Mouse (Mus musculus) forebrain, embryonic 10.5 days (tissue): ENCODE data around the gene Slc34a1. TPM values are rescaled to one million over a fixed set of nuclear protein-coding genes. Genes with fewer than 3 reads are reported as not detected.
"Not testable (repeated sequence)": the region's sequence is repeated elsewhere in the genome, so short reads cannot be mapped to it uniquely, and the experiment has no call there.

Experiments
- DNase-seq: peaks from one replicate; pipeline ENCODE4 v3.0.0-alpha.2; 2017; ENCODE audit warnings: low spot score; ENCODE audit errors: extremely low spot score
- H3K27ac ChIP-seq: fragments of 300-500 bp; sonication (generic); 2 replicates; pipeline ENCODE4 v1.5.1; 2016; ENCODE audit warnings: mild to moderate bottlenecking
- H3K27me3 ChIP-seq: fragments of 300-500 bp; sonication (generic); 2 replicates; pipeline ENCODE4 v1.6.1; 2016; ENCODE audit warnings: mild to moderate bottlenecking; ENCODE audit not compliant: poor library complexity, severe bottlenecking
- H3K36me3 ChIP-seq: fragments of 300-500 bp; sonication (generic); replicated peaks from 2 replicates; pipeline ENCODE4 v1.6.1; 2016; ENCODE audit warnings: mild to moderate bottlenecking, moderate library complexity
- H3K4me1 ChIP-seq: fragments of 300-500 bp; sonication (generic); 2 replicates; pipeline ENCODE4 v1.6.1; 2016
- H3K4me3 ChIP-seq: fragments of 300-500 bp; sonication (generic); 2 replicates; pipeline ENCODE4 v1.5.1; 2016; ENCODE audit warnings: mild to moderate bottlenecking, moderate library complexity
- H3K9me3 ChIP-seq: fragments of 300-500 bp; sonication (generic); 2 replicates; pipeline ENCODE4 v1.6.1; 2016; ENCODE audit warnings: mild to moderate bottlenecking, moderate library complexity
- WGBS: fragments of 180-500 bp; shearing (Covaris S2); methylation state at CpG from one replicate; pipeline ENCODE4 v1.1.7; 2016; 5-methylcytosine and 5-hydroxymethylcytosine counted together
- polyA plus RNA-seq: library from polyadenylated mRNA; unstranded; fragments of >200 nt; fragmentation: Nextera tagmentation; extraction: Ambion mirVana; gene quantifications from 2 replicates; pipeline ENCODE4 v1.2.1, GENCODE M21; 2016

Slc34a1 gene
- polyA plus RNA-seq, 1 experiment from 2014 or later: not detected

GRCm38 (mm10) chr13:55431889-55432685, 34.1 kb downstream of the Slc34a1 start:
- Histone ChIP-seq H3K36me3 (no peaks in the 10 kb centered on the region), H3K27ac (no peak overlapping the region), H3K9me3 (peaks cover 18% of the 10 kb centered on the region; the same call in 1 of the 2 replicates), H3K4me1 (no peaks in the 10 kb centered on the region), H3K4me3 (no peak overlapping the region), H3K27me3 (no peaks in the 10 kb centered on the region)
- 83% methylated on average over 10 of the region's 10 CpGs for WGBS
- no peak for DNase-seq

- H3K27ac ChIP-seq, H3K36me3 ChIP-seq, H3K4me1 ChIP-seq, H3K27me3 ChIP-seq, DNase-seq, H3K4me3 ChIP-seq: not testable (repeated sequence)
- H3K9me3 ChIP-seq: peaks cover 30% of the 10 kb centered on the region
- 89% methylated on average over 15 of the region's 15 CpGs for WGBS
These were observed 39.2 kb downstream of the Slc34a1 start for GRCm38 (mm10) chr13:55437111-55437629.

- 46% methylated on average over 9 of the region's 9 CpGs for WGBS
- H3K4me3 ChIP-seq: peak overlapping the region; percentile 95
- H3K36me3 ChIP-seq: peaks cover 16% of the 10 kb centered on the region
- H3K9me3 ChIP-seq: no peaks in the 10 kb centered on the region
- no peak for DNase-seq
- no peaks in the 10 kb centered on the region for H3K27me3 ChIP-seq
- peaks cover 40% of the 10 kb centered on the region for H3K4me1 ChIP-seq
- peak overlapping the region; percentile 96 for H3K27ac ChIP-seq
These were observed 45.9 kb downstream of the Slc34a1 start for GRCm38 (mm10) chr13:55443799-55444285.

GRCm38 (mm10) chr13:55444286-55444936, 46.4 kb downstream of the Slc34a1 start:
- peak overlapping the region; percentile 95 for H3K4me3 ChIP-seq
- no peaks in the 10 kb centered on the region for H3K9me3 ChIP-seq
- DNase-seq: no peak
- peaks cover 45% of the 10 kb centered on the region for H3K4me1 ChIP-seq
- H3K36me3 ChIP-seq: peaks cover 22% of the 10 kb centered on the region
- WGBS: 2% methylated on average over 33 of the region's 33 CpGs
- H3K27me3 ChIP-seq: no peaks in the 10 kb centered on the region
- H3K27ac ChIP-seq: peak overlapping the region; percentile 96

DNA sequence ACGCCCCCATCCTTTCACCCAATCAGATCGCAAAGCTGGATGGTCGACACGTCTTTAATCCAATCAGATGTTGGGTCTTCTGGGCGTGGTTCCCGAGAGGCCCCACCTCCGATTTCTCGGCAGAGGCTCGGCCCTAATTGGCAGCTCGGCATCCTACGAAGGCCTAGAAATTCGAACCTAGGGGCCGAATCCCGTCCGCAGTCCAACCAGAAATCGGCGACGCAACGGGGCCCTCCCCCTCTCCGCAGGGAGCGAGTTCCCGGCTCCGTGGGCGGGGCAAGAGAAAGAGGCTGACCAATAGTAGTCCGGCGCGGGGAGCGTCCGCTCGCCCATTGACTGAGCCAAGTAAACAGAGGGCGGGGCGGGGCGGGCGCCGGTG, 46.9 kb downstream of the Slc34a1 start, which contains the start of gene Grk6:
Gene Grk6 (plus strand): TSS at position 136 of the 379 bp plus-strand sequence.
- H3K27me3 ChIP-seq: no peaks in the 10 kb centered on the region
- H3K4me3 ChIP-seq: peak within 1 kb of the TSS; percentile 95
- H3K9me3 ChIP-seq: no peaks in the 10 kb centered on the region
- H3K4me1 ChIP-seq: peaks cover 46% of the 10 kb centered on the region
- DNase-seq: peak; percentile 99
- peaks cover 27% of the 10 kb centered on the region for H3K36me3 ChIP-seq
- H3K27ac ChIP-seq: peak within 1 kb of the TSS; percentile 96
- under 1% methylated on average over 35 of the region's 35 CpGs for WGBS

DNA sequence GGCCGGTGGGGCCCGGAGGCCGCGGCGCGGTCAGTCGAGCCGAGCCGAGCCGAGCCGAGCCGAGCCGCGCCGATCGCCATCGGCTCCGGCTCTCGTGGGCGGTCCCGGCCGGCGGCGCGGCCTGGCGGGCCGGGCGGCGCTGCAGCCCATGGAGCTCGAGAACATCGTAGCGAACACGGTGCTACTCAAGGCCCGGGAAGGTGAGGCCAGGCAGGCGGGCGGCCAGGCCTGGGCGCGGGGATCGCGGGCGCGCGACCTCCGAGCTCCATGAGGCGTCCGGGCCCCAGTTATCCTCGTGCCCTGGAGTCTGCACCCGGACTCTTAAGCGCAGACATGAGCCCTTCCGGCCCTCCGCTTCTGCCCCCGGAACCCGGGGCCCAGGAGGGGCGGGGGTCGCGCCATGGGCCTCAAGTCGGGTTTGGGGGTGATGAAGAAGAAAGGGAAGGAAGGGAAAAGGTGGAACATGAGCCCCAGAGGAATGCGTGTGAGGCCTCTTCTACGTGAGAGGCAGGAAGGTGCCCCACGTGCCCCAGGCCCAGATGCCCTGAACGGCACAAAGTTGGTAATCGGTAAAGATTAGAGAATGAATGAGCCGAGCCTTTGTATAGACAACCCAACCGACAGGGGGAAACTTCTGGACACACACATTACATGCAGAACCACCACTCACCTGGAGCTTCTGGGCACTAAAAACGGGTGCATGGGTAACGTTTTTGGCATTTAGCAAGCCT, 47.5 kb downstream of the Slc34a1 start:
- Histone ChIP-seq H3K4me3 (peak overlapping the region; percentile 95), H3K4me1 (peaks cover 46% of the 10 kb centered on the region), H3K27me3 (no peaks in the 10 kb centered on the region), H3K36me3 (peaks cover 33% of the 10 kb centered on the region), H3K27ac (peak overlapping the region; percentile 96), H3K9me3 (no peaks in the 10 kb centered on the region)
- no peak for DNase-seq
- WGBS: 1% methylated on average over 64 of the region's 66 CpGs

DNA sequence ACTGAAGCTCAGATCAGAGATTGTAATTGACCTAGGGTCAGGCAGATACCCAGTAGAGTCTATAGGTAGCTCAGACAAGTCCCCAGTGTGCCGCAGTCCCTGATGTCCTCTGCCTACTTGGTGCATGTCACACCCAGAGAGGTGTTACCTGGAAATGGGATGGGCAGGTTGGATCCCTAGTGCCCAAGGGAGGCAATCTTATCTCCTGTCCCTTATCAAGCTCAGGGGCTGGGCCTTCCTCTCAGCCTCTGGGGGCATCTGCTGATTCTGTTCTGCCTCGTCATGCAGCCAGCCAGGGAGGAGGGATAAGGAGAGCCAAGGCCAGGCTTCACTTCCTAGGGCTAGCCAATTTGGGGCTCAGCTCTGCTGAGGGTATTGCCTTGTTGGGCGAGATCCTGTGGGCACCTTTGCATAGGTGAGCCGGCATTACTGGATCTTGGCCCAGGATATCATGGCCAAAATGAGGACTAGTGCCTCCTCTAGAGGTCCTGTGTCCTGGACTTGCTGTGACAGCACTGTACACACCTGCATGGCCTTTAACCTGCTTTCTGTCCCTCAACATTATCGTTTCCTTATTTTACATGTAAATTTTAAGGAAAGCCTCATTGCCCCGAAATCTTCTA, 48.6 kb downstream of the Slc34a1 start:
- Histone ChIP-seq H3K27ac (peak overlapping the region; percentile 96), H3K4me3 (peak overlapping the region; percentile 95), H3K27me3 (no peaks in the 10 kb centered on the region), H3K4me1 (peaks cover 46% of the 10 kb centered on the region), H3K36me3 (peaks cover 44% of the 10 kb centered on the region), H3K9me3 (no peaks in the 10 kb centered on the region)
- WGBS: 88% methylated on average over 6 of the region's 6 CpGs
- DNase-seq: no peak

DNA sequence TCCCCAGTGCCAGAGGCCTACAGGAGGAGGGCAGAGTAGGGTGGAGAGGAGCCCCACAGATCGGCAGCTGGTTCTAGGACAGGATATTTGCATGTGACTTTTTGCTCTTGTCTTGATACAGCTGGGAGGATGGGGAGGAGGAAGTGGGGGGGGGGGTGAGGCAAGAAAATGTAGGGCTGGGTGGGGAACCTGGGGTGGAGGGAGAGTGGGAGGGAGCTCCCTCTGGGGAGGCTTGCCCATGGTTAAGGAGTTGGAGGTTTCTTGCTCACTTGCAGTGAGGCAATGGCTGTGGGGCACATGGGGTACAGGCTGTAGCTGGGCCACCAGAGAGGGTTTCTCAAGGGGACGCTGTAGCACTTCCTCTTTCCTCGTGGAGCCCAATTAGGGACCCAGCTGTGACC, 49.6 kb downstream of the Slc34a1 start:
- DNase-seq: no peak
- H3K27ac ChIP-seq: no peak overlapping the region
- peaks cover 46% of the 10 kb centered on the region for H3K4me1 ChIP-seq
- H3K36me3 ChIP-seq: peaks cover 53% of the 10 kb centered on the region
- H3K9me3 ChIP-seq: no peaks in the 10 kb centered on the region
- no peaks in the 10 kb centered on the region for H3K27me3 ChIP-seq
- WGBS: 75% methylated on average over 3 of the region's 3 CpGs
- H3K4me3 ChIP-seq: peak overlapping the region; percentile 95; the same call in 1 of the 2 replicates

DNA sequence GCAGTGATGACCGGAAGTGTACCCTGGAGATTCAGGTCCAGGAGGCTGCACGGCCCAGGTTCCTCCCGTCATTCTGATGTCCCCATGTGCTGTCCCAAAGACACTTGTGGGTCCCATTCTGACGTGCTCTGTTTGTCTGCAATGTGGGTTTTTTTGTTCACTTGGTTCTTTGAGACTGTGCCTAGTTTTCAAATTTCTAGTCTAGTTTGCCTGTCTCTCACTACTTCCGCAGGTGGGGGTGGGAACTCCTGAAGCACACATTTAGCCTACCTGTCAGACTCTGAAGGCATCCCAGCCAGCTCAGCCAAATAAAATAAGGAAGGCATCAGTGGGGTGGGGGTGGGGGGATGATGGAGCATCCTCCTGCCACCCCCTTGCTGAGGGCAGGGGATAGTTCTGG, 50.1 kb downstream of the Slc34a1 start:
- Histone ChIP-seq H3K4me1 (peaks cover 46% of the 10 kb centered on the region), H3K27ac (no peak overlapping the region), H3K36me3 (peaks cover 59% of the 10 kb centered on the region), H3K9me3 (no peaks in the 10 kb centered on the region), H3K27me3 (no peaks in the 10 kb centered on the region), H3K4me3 (peak overlapping the region; percentile 95; the same call in 1 of the 2 replicates)
- WGBS: 91% methylated on average over 5 of the region's 5 CpGs
- DNase-seq: no peak

GRCm38 (mm10) chr13:55449205-55449604, 51.2 kb downstream of the Slc34a1 start:
- Histone ChIP-seq H3K27ac (no peak overlapping the region), H3K4me1 (peaks cover 38% of the 10 kb centered on the region), H3K27me3 (no peaks in the 10 kb centered on the region), H3K9me3 (no peaks in the 10 kb centered on the region), H3K36me3 (peaks cover 70% of the 10 kb centered on the region), H3K4me3 (no peak overlapping the region)
- DNase-seq: no peak
- 95% methylated on average over 9 of the region's 9 CpGs for WGBS

- no peak overlapping the region for H3K4me3 ChIP-seq
- 91% methylated on average over 17 of the region's 17 CpGs for WGBS
- peaks cover 77% of the 10 kb centered on the region for H3K36me3 ChIP-seq
- H3K27me3 ChIP-seq: no peaks in the 10 kb centered on the region
- DNase-seq: no peak
- H3K4me1 ChIP-seq: peaks cover 35% of the 10 kb centered on the region
- H3K27ac ChIP-seq: no peak overlapping the region
- no peaks in the 10 kb centered on the region for H3K9me3 ChIP-seq
These were observed 51.9 kb downstream of the Slc34a1 start for GRCm38 (mm10) chr13:55449679-55450441.
